Mouse (Mus musculus): ENCODE results near the gene Thoc6.

The Thoc6 gene

GRCm38 (mm10) chr17:23630195-23631020 is 43.3 kb downstream of the Thoc6 start:
- DNase-seq (ENCODE audit: low spot score in 2 of 2) = peak; percentile 51 to 71

- DNase-seq (ENCODE audit: low spot score in 2 of 2) = no peak
These were observed 45.9 kb downstream of the Thoc6 start for GRCm38 (mm10) chr17:23627813-23628212.

- no peak for DNase-seq (ENCODE audit: low spot score in 2 of 2)
These were observed 53.3 kb downstream of the Thoc6 start for GRCm38 (mm10) chr17:23620351-23620750.
